32 mouse cellular contexts compared by ENCODE assay signal in genomic region chr3:50306334-50306733, GRCm38 (mm10).
DNase-seq lines count a peak whose midpoint lies in the region; ATAC-seq lines count a peak whose summit lies in the region.
"Had no signal": no experiment of that assay in that cellular context is flagged by ENCODE, and none has a peak within 500 bp of the region (broad histone marks: within the 10 kb centered on the region; RNA-seq: fewer than 3 reads in every experiment).

No protein-coding gene starts in this region.

- no peaks in the 10 kb centered on the region for H3K9me3 ChIP-seq in hindbrain, embryonic 14.5 days (ENCODE audit: control insufficient read depth, low read length)
- no peaks in the 10 kb centered on the region for H3K9me3 ChIP-seq in hindbrain, embryonic 12.5 days (replicated peaks)
- H3K9me3 ChIP-seq in forebrain, embryonic 16.5 days (ENCODE audit: control insufficient read depth, low read length): no peaks in the 10 kb centered on the region
- H3K9me3 ChIP-seq: embryonic facial prominence, embryonic 12.5 days; G1E; heart, embryonic 12.5 days; hindbrain, embryonic 15.5 days; limb, embryonic 12.5 days; midbrain, embryonic 12.5 days; neural tube, embryonic 12.5 days had no signal

- 0 out of 2 replicates have a peak, but pooled peaks have one; percentile 34 for ATAC-seq in hindbrain, embryonic 14.5 days (ENCODE audit: low FRiP score)
- no peak for ATAC-seq in hindbrain, embryonic 12.5 days (ENCODE audit: low FRiP score)
- peak; percentile 85 for ATAC-seq in forebrain, embryonic 16.5 days
- ATAC-seq in erythroblast, adult 5-6 weeks (replicated peaks; ENCODE audit: low FRiP score, poor library complexity, severe bottlenecking): no peak
- ATAC-seq: intestine, embryonic 16.5 days; liver, postnatal 0 days; lung, postnatal 0 days; Patski had no signal

- WGBS in hindbrain, embryonic 14.5 days: 73% methylated on average over 8 of the region's 8 CpGs
- WGBS in hindbrain, embryonic 12.5 days: 88% methylated on average over 8 of the region's 8 CpGs
- WGBS in forebrain, embryonic 16.5 days: 43% methylated on average over 8 of the region's 8 CpGs

- no peak overlapping the region for H3K9ac ChIP-seq in hindbrain, embryonic 14.5 days
- H3K9ac ChIP-seq in hindbrain, embryonic 12.5 days: no peak overlapping the region
- H3K9ac ChIP-seq in forebrain, embryonic 16.5 days (replicated peaks; ENCODE audit: low read depth, low read length): no peak overlapping the region
- H3K9ac ChIP-seq: embryonic facial prominence, embryonic 12.5 days; heart, embryonic 12.5 days; hindbrain, embryonic 15.5 days; limb, embryonic 12.5 days; liver, postnatal 0 days; midbrain, embryonic 12.5 days; neural tube, embryonic 12.5 days had no signal

- no peaks in the 10 kb centered on the region for H3K27me3 ChIP-seq in hindbrain, embryonic 14.5 days (ENCODE audit: control insufficient read depth, insufficient read depth, low read length)
- H3K27me3 ChIP-seq in hindbrain, embryonic 12.5 days: no peaks in the 10 kb centered on the region
- H3K27me3 ChIP-seq in forebrain, embryonic 16.5 days (replicated peaks; ENCODE audit: control insufficient read depth, insufficient read depth, low read length): no peaks in the 10 kb centered on the region
- H3K27me3 ChIP-seq: CH12.LX; embryonic facial prominence, embryonic 12.5 days; heart, embryonic 12.5 days; hindbrain, embryonic 15.5 days; limb, embryonic 12.5 days; neural tube, embryonic 12.5 days had no signal

- no peaks in the 10 kb centered on the region for H3K36me3 ChIP-seq in hindbrain, embryonic 14.5 days (replicated peaks; ENCODE audit: control insufficient read depth, insufficient read depth)
- H3K36me3 ChIP-seq in hindbrain, embryonic 12.5 days: no peaks in the 10 kb centered on the region
- no peaks in the 10 kb centered on the region for H3K36me3 ChIP-seq in forebrain, embryonic 16.5 days (ENCODE audit: control insufficient read depth, insufficient read depth)
- H3K36me3 ChIP-seq: embryonic facial prominence, embryonic 12.5 days; G1E; heart, embryonic 12.5 days; hindbrain, embryonic 15.5 days; limb, embryonic 12.5 days; midbrain, embryonic 12.5 days; neural tube, embryonic 12.5 days had no signal

- peak; percentile 26 for DNase-seq in cerebellum, adult 9-11 months
- no peak for DNase-seq in cerebellum, adult 11 months
- no peak for DNase-seq in hindbrain, embryonic 14.5 days (ENCODE audit: low spot score)
- peak; percentile 82 for DNase-seq in cerebellum, postnatal 10 days
- DNase-seq in layer of hippocampus, adult 18-20 months (ENCODE audit: low spot score in 2 of 2): no peak
- DNase-seq: adrenal gland, postnatal 36 days; gastrocnemius, postnatal 14 days; heart, adult 18-20 months; heart, postnatal 10 days; kidney, adult 9 months; kidney, postnatal 14 days; liver, postnatal 0 days; right cerebral cortex, postnatal 14 days; thymus, adult 2 months; thymus, postnatal 4 days had no signal

- H3K4me3 ChIP-seq in hindbrain, embryonic 14.5 days (replicated peaks; ENCODE audit: low read length): no peak overlapping the region
- H3K4me3 ChIP-seq in hindbrain, embryonic 12.5 days: no peak overlapping the region
- H3K4me3 ChIP-seq in forebrain, embryonic 16.5 days (replicated peaks; ENCODE audit: low read length): no peak overlapping the region
- H3K4me3 ChIP-seq: embryonic facial prominence, embryonic 12.5 days; heart, embryonic 12.5 days; hindbrain, embryonic 15.5 days; layer of hippocampus, adult 2 months; limb, embryonic 12.5 days; midbrain, embryonic 12.5 days; neural tube, embryonic 12.5 days had no signal

- 0 out of 2 replicates have a peak, but pooled peaks cover 4% of the 10 kb centered on the region for H3K4me1 ChIP-seq in hindbrain, embryonic 14.5 days (replicated peaks; ENCODE audit: control insufficient read depth, insufficient read depth, low read length)
- H3K4me1 ChIP-seq in hindbrain, embryonic 12.5 days: no peaks in the 10 kb centered on the region
- peaks cover 5% of the 10 kb centered on the region for H3K4me1 ChIP-seq in forebrain, embryonic 16.5 days (replicated peaks; ENCODE audit: control insufficient read depth, insufficient read depth, low read length)
- H3K4me1 ChIP-seq: embryonic facial prominence, embryonic 12.5 days; midbrain, embryonic 12.5 days; neural tube, embryonic 12.5 days had no signal

- no peak overlapping the region for H3K27ac ChIP-seq in hindbrain, embryonic 14.5 days
- no peak overlapping the region for H3K27ac ChIP-seq in hindbrain, embryonic 12.5 days
- no peak overlapping the region for H3K27ac ChIP-seq in forebrain, embryonic 16.5 days (ENCODE audit: low read length)
- H3K27ac ChIP-seq: embryonic facial prominence, embryonic 12.5 days; hindbrain, embryonic 15.5 days; layer of hippocampus, adult 2 months; limb, embryonic 12.5 days; midbrain, embryonic 12.5 days; neural tube, embryonic 12.5 days; stomach, postnatal 0 days had no signal

- no peak overlapping the region for H3K4me2 ChIP-seq in hindbrain, embryonic 14.5 days (replicated peaks)
- H3K4me2 ChIP-seq in hindbrain, embryonic 12.5 days (replicated peaks): no peak overlapping the region
- no peak overlapping the region for H3K4me2 ChIP-seq in forebrain, embryonic 16.5 days (ENCODE audit: low read length)
- H3K4me2 ChIP-seq: embryonic facial prominence, embryonic 12.5 days; heart, embryonic 12.5 days; hindbrain, embryonic 15.5 days; limb, embryonic 12.5 days; liver, embryonic 11.5 days; midbrain, embryonic 12.5 days; neural tube, embryonic 12.5 days had no signal

Comparison
In these comparisons a context has a peak if more than half of its experiments do, and no peak if none do; other contexts are left out.
1. DNase-seq: peak in cerebellum, adult 9-11 months (single experiment) and cerebellum, postnatal 10 days (2 of 2); none in cerebellum, adult 11 months (single experiment), hindbrain, embryonic 14.5 days (single experiment) and layer of hippocampus, adult 18-20 months (0 of 2).
2. ATAC-seq: peak in hindbrain, embryonic 14.5 days (single experiment) and forebrain, embryonic 16.5 days (single experiment); none in hindbrain, embryonic 12.5 days (single experiment) and erythroblast, adult 5-6 weeks (single experiment).